In the genomic region with DNA sequence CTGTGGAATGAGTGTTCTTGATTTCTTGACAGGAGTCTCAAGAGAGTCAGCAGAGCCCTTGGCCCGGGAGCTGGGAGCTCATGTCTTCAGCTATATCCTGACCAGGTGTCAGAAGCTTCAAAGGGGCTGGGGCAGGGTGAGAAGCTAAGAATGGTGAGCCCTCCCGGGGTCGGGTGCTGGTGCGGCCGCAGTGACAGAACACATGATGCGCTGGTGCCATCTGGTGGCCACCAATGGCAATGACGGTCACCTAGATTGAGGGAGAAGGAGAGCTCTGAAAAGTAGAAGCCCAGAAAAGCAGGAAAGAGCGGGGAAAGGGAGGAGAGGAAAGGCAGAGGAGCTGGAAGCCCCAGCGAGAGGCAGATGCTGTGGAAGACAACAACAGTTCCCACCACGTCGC, we compare ENCODE assay signal across 9 mouse cellular contexts. TPM values are rescaled to one million over a fixed set of nuclear protein-coding genes. Genes with fewer than 3 reads are reported as not detected.
DNase-seq lines count a peak whose midpoint lies in the region; ATAC-seq and TF ChIP-seq lines count a peak whose summit lies in the region.
"Had no signal": no experiment of that assay in that cellular context is flagged by ENCODE, and none has a peak within 500 bp of the region (broad histone marks: within the 10 kb centered on the region; RNA-seq: fewer than 3 reads in every experiment).

No protein-coding gene starts in this region.

- dilution Hi-C loops in CH12.LX (cut with MboI; ENCODE audit: extremely low pct_ligation_motif_present, extremely low pct_unique_long_range_greater_than_20kb, low sequenced_read_pairs), result no loop called here

- TF ChIP-seq CTCF in CH12.LX (conservative IDR thresholded peaks at IDR 0.05 in 1 of 2, IDR thresholded peaks at IDR 0.05 in 1 of 2; ENCODE audit: low read depth in 2 of 2, low read length in 2 of 2), result peak; percentile 46 to 99
- peak; percentile 92 for TF ChIP-seq CTCF in cortical plate, adult 2 months (IDR thresholded peaks at IDR 0.05; ENCODE audit: extremely low read depth, insufficient read depth, low read length)

- TF ChIP-seq POLR2A in CH12.LX (IDR thresholded peaks at IDR 0.05; ENCODE audit: low read depth, low read length), result no peak
- TF ChIP-seq POLR2A in cortical plate, adult 2 months (IDR thresholded peaks at IDR 0.05; ENCODE audit: extremely low read depth, insufficient read depth, low read length), result no peak

- TF ChIP-seq EP300 in CH12.LX (IDR thresholded peaks at IDR 0.05; ENCODE audit: low read length), result no peak

- in situ Hi-C loops in CH12.LX (cut with MboI; ENCODE audit: low pct_ligation_motif_present, low pct_unique_long_range_greater_than_20kb, low sequenced_read_pairs), result no loop called here

- H3K4me1 ChIP-seq in CH12.LX (ENCODE audit: control insufficient read depth in 1 of 2, insufficient read depth in 2 of 2), result peaks cover 8 to 9% of the 10 kb centered on the region in 2 experiments
- H3K4me1 ChIP-seq in cortical plate, adult 2 months (ENCODE audit: control insufficient read depth, insufficient read depth, low read length), result no peaks in the 10 kb centered on the region
- H3K4me1 ChIP-seq in heart, embryonic 10.5 days, result peaks cover 21% of the 10 kb centered on the region

- whole genome bisulfite sequencing in heart, embryonic 10.5 days, result 5% methylated on average over 11 of the region's 11 CpGs

- no peak overlapping the region for H3K9ac ChIP-seq in CH12.LX (ENCODE audit: insufficient read depth, low read depth)

- H3K4me3 ChIP-seq in CH12.LX (replicated peaks in 1 of 3; ENCODE audit: low read depth in 2 of 3, low read length in 2 of 3, poor library complexity in 1 of 3), result no peak overlapping the region
- no peak overlapping the region for H3K4me3 ChIP-seq in cortical plate, adult 2 months (ENCODE audit: insufficient read depth, low read length)
- H3K4me3 ChIP-seq in heart, embryonic 10.5 days, result no peak overlapping the region

- no peaks in the 10 kb centered on the region for H3K79me2 ChIP-seq in CH12.LX (replicated peaks; ENCODE audit: control insufficient read depth, extremely low read depth, insufficient read depth, poor library complexity, severe bottlenecking)

- peak; percentile 57 for ATAC-seq in activated CD4-positive, CD25-positive, alpha-beta regulatory T cell, adult 4 months

- H3K36me3 ChIP-seq in CH12.LX (replicated peaks in 1 of 2; ENCODE audit: control insufficient read depth in 1 of 2, insufficient read depth in 1 of 2, low read length in 1 of 2), result no peaks in the 10 kb centered on the region
- no peaks in the 10 kb centered on the region for H3K36me3 ChIP-seq in heart, embryonic 10.5 days

- peak; percentile 75 for DNase-seq in CH12.LX (ENCODE audit: extremely low read depth)
- DNase-seq in heart, embryonic 10.5 days (ENCODE audit: low spot score), result peak; percentile 89
- peak; percentile 46 for DNase-seq in layer of hippocampus, adult 9-10 months (ENCODE audit: low spot score)
- DNase-seq in lung, postnatal 25 days (ENCODE audit: low spot score), result peak; percentile 67
- peak; percentile 64 for DNase-seq in right cerebral cortex, postnatal 25 days
- DNase-seq in yolk sac, embryonic 10.5 days (ENCODE audit: low spot score), result peak; percentile 79

- peak; percentile 98 for TF ChIP-seq RAD21 in CH12.LX (IDR thresholded peaks at IDR 0.05; ENCODE audit: low read depth, low read length)

- peaks cover 91% of the 10 kb centered on the region for H3K27me3 ChIP-seq in CH12.LX (replicated peaks)
- H3K27me3 ChIP-seq in heart, embryonic 10.5 days (ENCODE audit: insufficient read depth, poor library complexity, severe bottlenecking), result peaks cover 39% of the 10 kb centered on the region

- no peak overlapping the region for H3K27ac ChIP-seq in CH12.LX (ENCODE audit: insufficient read depth, low read depth)
- H3K27ac ChIP-seq in cortical plate, adult 2 months (ENCODE audit: insufficient read depth, low read length), result no peak overlapping the region
- H3K27ac ChIP-seq in heart, embryonic 10.5 days, result 0 out of 2 replicates have a peak overlapping the region, but pooled peaks have one; percentile 8

- peaks cover 16% of the 10 kb centered on the region for H3K9me3 ChIP-seq in CH12.LX (replicated peaks; ENCODE audit: low read length)
- no peaks in the 10 kb centered on the region; the same call in 1 of the 2 replicates for H3K9me3 ChIP-seq in heart, embryonic 10.5 days

- no peak overlapping the region for H3K4me2 ChIP-seq in CH12.LX (ENCODE audit: insufficient read depth, low read depth, poor library complexity, severe bottlenecking)

TF ChIP-seq in CH12.LX, 34 proteins besides CTCF, POLR2A, EP300 and RAD21:
- TF ChIP-seq ZMIZ1 (IDR thresholded peaks at IDR 0.05; ENCODE audit: low read depth, low read length) (no peak), SMC3 (IDR thresholded peaks at IDR 0.05; ENCODE audit: low read depth, low read length) (peak; percentile 98), USF2 (conservative IDR thresholded peaks at IDR 0.05; ENCODE audit: low read depth, low read length) (no peak), ZC3H11A (IDR thresholded peaks at IDR 0.05; ENCODE audit: low read depth, low read length) (peak; percentile 87), ELF1 (IDR thresholded peaks at IDR 0.05; ENCODE audit: low read depth, low read length) (no peak), TCF12 (IDR thresholded peaks at IDR 0.05; ENCODE audit: low read depth, low read length) (0 out of 2 replicates have a peak, but pooled peaks have one; percentile 10)

RNA-seq across cellular contexts. Expression of gene Tac4, which starts 10.0 kb away (rescaled TPM):
- not detected in 2 replicates for total RNA-seq in CH12.LX (2012; rRNA removed)
- not detected in 2 replicates for total RNA-seq in CH12.LX (2014; rRNA removed)
- 0.19 TPM in 1 of 2 replicates, not detected in the other for polyA plus RNA-seq in CH12.LX (2012; ENCODE audit: insufficient read length, low read depth)
- polyA plus RNA-seq in activated CD4-positive, CD25-positive, alpha-beta regulatory T cell, adult 4 months (2017; shearing (Covaris generic)), result not detected
- not detected in 2 replicates for polyA plus RNA-seq in cortical plate, adult 2 months (2012; rRNA removed)
- polyA plus RNA-seq in heart, embryonic 10.5 days (2016; fragmentation: Nextera tagmentation; extraction: Ambion mirVana), result not detected in 2 replicates
- total RNA-seq: left cerebral cortex, adult 8-10 months had no signal

RNA-seq across cellular contexts. Expression of gene Kat7, which starts 58.8 kb away (rescaled TPM):
- total RNA-seq in CH12.LX (2012; rRNA removed) (59.5 and 60.3 TPM in 2 replicates), CH12.LX (2014; rRNA removed) (65.1 and 66.7 TPM in 2 replicates)
- 82.0 and 90.2 TPM in 2 replicates for polyA plus RNA-seq in CH12.LX (2012; ENCODE audit: insufficient read length, low read depth)
- polyA plus RNA-seq in activated CD4-positive, CD25-positive, alpha-beta regulatory T cell, adult 4 months (2017; shearing (Covaris generic)), result 10 to 100 TPM; 40.8 to 49.2 TPM
- polyA plus RNA-seq in cortical plate, adult 2 months (2012; rRNA removed), result 51.1 and 51.8 TPM in 2 replicates
- 66.0 and 68.5 TPM in 2 replicates for polyA plus RNA-seq in heart, embryonic 10.5 days (2016; fragmentation: Nextera tagmentation; extraction: Ambion mirVana)
